Mouse (Mus musculus) cortical plate, adult 2 months (tissue): ENCODE measurements at regions not wholly inside any gene's neighbourhood (a gene's known extent, or its start where the extent isn't known, plus 50 kb on each side); places are given as distances from the start of the nearest gene placed in this dataset.

Experiments used
- CTCF ChIP-seq: fragments of 200-500 bp; IDR thresholded peaks from 2 replicates; pipeline ENCODE4 v1.5.1; 2011; ENCODE audit warnings: mild to moderate bottlenecking, control low read depth, low read length; ENCODE audit not compliant: insufficient read depth; ENCODE audit errors: extremely low read depth
- POLR2A ChIP-seq: fragments of 200-500 bp; IDR thresholded peaks from 2 replicates; pipeline ENCODE4 v1.6.1; 2011; ENCODE audit warnings: mild to moderate bottlenecking, low read length, control low read depth; ENCODE audit not compliant: insufficient read depth; ENCODE audit errors: extremely low read depth

GRCm38 (mm10) chr1:190596209-190596608, 315.4 kb downstream of the Rps6kc1 start:
- TF ChIP-seq CTCF (no peak), POLR2A (no peak)
